Mouse (Mus musculus) intestine, embryonic 14.5 days (tissue): ENCODE data around the gene Nxpe4. TPM values are rescaled to one million over a fixed set of nuclear protein-coding genes. Genes with fewer than 3 reads are reported as not detected.

Source experiments
- ATAC-seq: fragments of 200-750 bp; cut with Nextera tagmentation; replicated peaks from 2 replicates; pipeline ENCODE4 v1.8.0; 2017; ENCODE audit warnings: low read depth, moderate number of reproducible peaks, moderate TSS enrichment, moderate library complexity; ENCODE audit not compliant: low FRiP score, low TSS enrichment
- DNase-seq: peaks from one replicate; pipeline ENCODE4 v3.0.0-alpha.2; 2018; ENCODE audit warnings: low spot score
- H3K27ac ChIP-seq: fragments of 300-500 bp; sonication (generic); 2 replicates; pipeline ENCODE4 v1.5.1; 2014; ENCODE audit warnings: low read depth, mild to moderate bottlenecking, control low read depth
- H3K27me3 ChIP-seq: fragments of 300-500 bp; sonication (generic); replicated peaks from 2 replicates; pipeline ENCODE4 v1.6.1; 2014; ENCODE audit warnings: low read length, control low read depth; ENCODE audit not compliant: control insufficient read depth, insufficient read depth
- H3K36me3 ChIP-seq: fragments of 300-500 bp; sonication (generic); 2 replicates; pipeline ENCODE4 v1.6.1; 2014; ENCODE audit warnings: low read length, control low read depth; ENCODE audit not compliant: control insufficient read depth, insufficient read depth
- H3K4me1 ChIP-seq: fragments of 300-500 bp; sonication (generic); replicated peaks from 2 replicates; pipeline ENCODE4 v1.6.1; 2014; ENCODE audit warnings: low read length, control low read depth, mixed read lengths; ENCODE audit not compliant: control insufficient read depth, insufficient read depth
- H3K4me2 ChIP-seq: fragments of 300-500 bp; sonication (generic); 2 replicates; pipeline ENCODE4 v1.6.1; 2014; ENCODE audit warnings: low read length
- H3K4me3 ChIP-seq: fragments of 300-500 bp; sonication (generic); 2 replicates; pipeline ENCODE4 v1.5.1; 2014; ENCODE audit warnings: low read depth, low read length, control low read depth, mixed read lengths
- H3K9ac ChIP-seq: fragments of 300-500 bp; sonication (generic); 2 replicates; pipeline ENCODE4 v1.6.1; 2014; ENCODE audit warnings: mild to moderate bottlenecking, low read length
- H3K9me3 ChIP-seq: fragments of 300-500 bp; sonication (generic); 2 replicates; pipeline ENCODE4 v1.6.1; 2016; ENCODE audit warnings: low read length, control low read depth; ENCODE audit not compliant: control insufficient read depth
- WGBS: fragments of 180-500 bp; shearing (Covaris S2); extraction: QIAGEN DNeasy Blood & Tissue Kit; methylation state at CpG from one replicate; pipeline ENCODE4 v1.1.7; 2014; 5-methylcytosine and 5-hydroxymethylcytosine counted together
- polyA plus RNA-seq: library from polyadenylated mRNA; unstranded; fragments of >200 nt; fragmentation: Nextera tagmentation; extraction: Ambion mirVana; gene quantifications from 2 replicates; pipeline ENCODE4 v1.2.1, GENCODE M21; 2014

Gene Nxpe4
- polyA plus RNA-seq, 1 experiment from 2014 or later, result 5.8 TPM

DNA sequence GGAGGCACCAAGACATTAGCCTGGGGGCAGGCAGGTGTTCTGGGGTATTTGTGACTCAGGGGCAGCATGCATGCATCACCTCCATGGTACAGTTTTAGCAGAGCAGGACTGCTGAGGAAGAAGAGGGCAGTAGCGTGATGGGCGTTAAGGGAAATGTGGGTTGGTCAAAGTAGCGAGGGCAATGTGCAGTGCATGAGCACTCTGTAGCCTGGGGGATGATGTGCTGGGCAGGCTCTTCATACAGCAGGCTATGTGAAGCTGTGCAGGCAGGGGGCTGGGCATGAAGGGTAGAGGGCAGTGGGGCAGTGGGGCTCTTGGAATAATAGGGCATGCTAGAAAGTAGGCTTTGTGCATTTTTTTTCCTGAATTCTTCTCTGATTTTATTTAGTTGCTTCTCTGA is 82.4 kb downstream of the Nxpe4 start:
- DNase-seq, result no peak
- 82% methylated on average over 3 of the region's 3 CpGs for WGBS

DNA sequence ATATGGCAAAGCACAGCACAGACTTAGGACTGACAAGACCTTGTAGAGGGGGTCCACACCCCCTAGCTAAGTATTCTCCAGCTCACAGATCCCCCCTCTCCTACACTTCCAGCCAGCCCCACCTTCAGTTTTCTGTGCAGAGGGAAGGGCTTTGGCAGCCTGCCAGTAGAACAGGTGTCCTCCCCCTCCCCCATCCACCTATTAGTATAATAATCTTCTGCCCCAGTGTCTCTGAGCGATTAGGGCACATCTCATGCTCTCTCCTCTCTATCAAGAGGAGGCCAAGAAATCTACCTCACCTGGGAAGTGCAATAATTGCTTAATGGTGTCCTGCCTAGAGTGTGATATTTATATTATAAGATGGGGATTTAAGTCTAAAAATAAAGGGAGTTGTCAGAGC is 83.7 kb downstream of the Nxpe4 start:
- Histone ChIP-seq H3K9ac (no peak overlapping the region), H3K4me3 (no peak overlapping the region), H3K36me3 (no peaks in the 10 kb centered on the region), H3K27me3 (no peaks in the 10 kb centered on the region), H3K27ac (no peak overlapping the region), H3K9me3 (no peaks in the 10 kb centered on the region), H3K4me1 (no peaks in the 10 kb centered on the region), H3K4me2 (no peak overlapping the region)
- no peak for DNase-seq
- no peak for ATAC-seq
- WGBS, result 68% methylated on average over 1 of the region's 1 CpGs

More for the DNA sequence above, 82.4 kb downstream of the Nxpe4 start:
- Histone ChIP-seq H3K27ac (no peak overlapping the region), H3K9ac (no peak overlapping the region), H3K36me3 (no peaks in the 10 kb centered on the region), H3K9me3 (no peaks in the 10 kb centered on the region), H3K4me1 (no peaks in the 10 kb centered on the region), H3K4me3 (no peak overlapping the region), H3K4me2 (no peak overlapping the region), H3K27me3 (no peaks in the 10 kb centered on the region)
- no peak for ATAC-seq

DNA sequence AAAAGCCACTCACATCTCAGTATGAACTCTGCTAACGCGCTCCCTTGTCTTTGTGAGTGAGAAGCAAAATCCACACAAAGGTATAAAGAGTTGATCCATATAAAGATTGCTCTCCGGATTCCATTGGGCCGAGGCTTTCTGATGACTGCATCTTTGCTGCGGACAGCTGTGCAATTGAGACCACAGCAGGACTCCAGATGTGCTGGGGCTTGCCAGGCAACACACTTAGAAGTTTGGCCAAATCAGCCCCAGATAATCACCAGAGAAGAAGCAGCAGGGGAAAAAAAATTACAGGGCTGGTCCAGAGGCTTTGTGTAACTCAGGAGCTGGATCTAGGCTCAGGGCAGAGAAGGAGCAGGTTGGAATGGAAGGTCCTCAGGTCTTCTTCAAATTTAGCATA is 85.5 kb downstream of the Nxpe4 start:
- 77% methylated on average over 5 of the region's 5 CpGs for WGBS
- Histone ChIP-seq H3K4me2 (no peak overlapping the region), H3K9me3 (no peaks in the 10 kb centered on the region), H3K36me3 (no peaks in the 10 kb centered on the region), H3K27me3 (no peaks in the 10 kb centered on the region), H3K27ac (no peak overlapping the region), H3K4me1 (no peaks in the 10 kb centered on the region), H3K9ac (no peak overlapping the region), H3K4me3 (no peak overlapping the region)
- ATAC-seq (no peak), DNase-seq (no peak)

DNA sequence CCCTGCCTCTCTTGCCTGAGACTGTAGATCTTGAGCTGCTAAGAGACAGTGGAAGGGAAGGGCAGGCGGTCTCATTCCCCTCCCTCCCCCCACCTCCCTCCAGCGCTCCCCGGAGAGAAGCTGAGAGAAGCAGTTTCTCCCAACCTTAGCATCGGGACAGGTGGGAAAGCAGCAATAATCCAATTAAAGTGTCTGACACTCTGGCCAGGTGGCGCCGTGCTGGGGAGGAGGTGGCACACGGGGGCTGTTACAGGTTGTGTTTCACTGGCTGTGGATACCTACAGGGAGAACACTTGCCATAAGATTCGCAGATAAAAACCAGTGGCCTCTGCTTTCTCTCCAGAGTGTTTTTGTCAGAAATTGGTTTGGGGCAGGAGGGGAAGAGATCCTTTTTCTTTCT is 90.4 kb downstream of the Nxpe4 start:
- H3K36me3 ChIP-seq, result no peaks in the 10 kb centered on the region
- H3K4me2 ChIP-seq, result no peak overlapping the region
- H3K4me3 ChIP-seq, result no peak overlapping the region
- ATAC-seq (no peak), DNase-seq (no peak)
- WGBS, result 8% methylated on average over 8 of the region's 8 CpGs
- H3K27me3 ChIP-seq, result no peaks in the 10 kb centered on the region
- H3K9me3 ChIP-seq, result no peaks in the 10 kb centered on the region
- H3K9ac ChIP-seq, result no peak overlapping the region
- no peak overlapping the region for H3K27ac ChIP-seq
- no peaks in the 10 kb centered on the region for H3K4me1 ChIP-seq

DNA sequence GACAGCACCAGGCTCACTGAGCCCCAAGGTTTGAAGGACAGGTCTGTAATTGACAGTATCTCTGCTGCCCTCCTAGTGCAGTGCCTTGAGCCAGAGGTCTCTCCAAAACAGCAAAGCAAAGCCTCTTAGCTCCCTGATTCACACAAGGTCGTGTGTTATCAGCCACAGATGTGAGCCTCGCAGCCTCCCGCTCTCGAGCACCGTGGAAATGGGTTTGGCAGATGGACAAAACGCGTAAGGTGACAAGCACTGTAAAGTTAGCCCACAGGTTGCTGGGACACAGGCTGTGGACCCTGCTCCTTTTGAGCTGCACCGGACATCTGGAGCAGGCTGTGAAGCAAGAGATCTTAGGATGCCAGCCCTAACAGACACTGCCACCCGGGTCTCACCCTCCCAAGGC is 95.2 kb downstream of the Nxpe4 start:
- Histone ChIP-seq H3K9me3 (no peaks in the 10 kb centered on the region), H3K4me2 (no peak overlapping the region), H3K27ac (no peak overlapping the region), H3K4me1 (no peaks in the 10 kb centered on the region), H3K36me3 (no peaks in the 10 kb centered on the region), H3K27me3 (no peaks in the 10 kb centered on the region), H3K4me3 (no peak overlapping the region), H3K9ac (no peak overlapping the region)
- no peak for DNase-seq
- no peak for ATAC-seq
- WGBS, result 65% methylated on average over 9 of the region's 9 CpGs

DNA sequence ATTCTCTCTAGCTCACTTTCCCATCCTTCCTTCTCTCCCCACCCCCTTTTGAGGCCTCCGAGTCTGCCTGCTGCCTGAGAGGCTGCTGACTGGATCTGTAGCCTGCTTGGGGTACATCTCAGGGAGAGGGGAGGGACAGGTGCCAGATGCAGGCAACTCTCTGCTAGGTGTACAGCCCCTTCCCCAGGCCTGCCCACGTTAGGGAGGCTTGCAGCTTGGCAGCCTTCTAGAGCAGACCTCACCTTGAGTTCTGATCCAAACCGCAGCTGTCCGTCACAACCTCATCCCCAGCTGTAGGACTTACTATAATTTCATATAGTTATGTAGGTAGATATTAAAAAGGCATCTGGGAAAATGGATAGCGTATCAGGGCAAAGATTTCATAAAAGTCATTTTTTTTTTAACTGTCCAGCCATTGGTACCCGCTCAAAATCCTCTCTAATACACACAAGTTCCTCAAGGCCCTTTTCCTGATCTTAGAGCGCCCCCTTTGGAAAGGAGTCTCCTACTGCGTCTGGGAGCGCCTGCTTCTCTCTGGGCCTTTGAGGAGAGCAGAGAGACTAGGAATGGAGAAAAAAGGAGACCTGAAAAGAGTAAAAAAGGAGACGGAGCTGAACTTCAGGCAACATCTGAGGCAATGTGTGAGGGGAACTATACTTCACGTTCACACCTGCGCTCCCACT is 96.1 kb downstream of the Nxpe4 start:
- Histone ChIP-seq H3K36me3 (no peaks in the 10 kb centered on the region), H3K27ac (no peak overlapping the region), H3K4me2 (no peak overlapping the region), H3K9ac (no peak overlapping the region), H3K9me3 (no peaks in the 10 kb centered on the region), H3K27me3 (no peaks in the 10 kb centered on the region), H3K4me3 (no peak overlapping the region), H3K4me1 (no peaks in the 10 kb centered on the region)
- no peak for ATAC-seq
- peak; percentile 74 for DNase-seq
- 35% methylated on average over 12 of the region's 12 CpGs for WGBS

DNA sequence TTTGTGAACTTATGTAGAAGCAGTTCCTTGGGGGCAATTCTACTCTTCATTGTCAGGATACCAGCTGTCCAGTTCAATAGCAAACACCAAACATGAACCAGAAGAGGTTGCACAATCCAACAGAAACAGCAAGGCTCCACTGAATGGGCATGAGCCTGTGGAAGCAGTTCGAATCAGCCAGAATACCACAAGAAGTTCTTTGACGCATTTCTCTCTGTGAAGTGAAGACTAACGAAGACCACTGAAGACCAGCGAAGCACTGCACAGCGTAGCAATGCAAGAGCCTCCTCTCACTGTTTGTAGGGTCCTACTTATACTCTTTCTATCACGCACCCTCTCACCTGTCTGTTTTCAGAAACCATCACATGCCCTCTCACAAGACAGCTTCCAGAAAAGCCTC is 102.8 kb downstream of the Nxpe4 start:
- Histone ChIP-seq H3K9ac (no peak overlapping the region), H3K4me3 (no peak overlapping the region), H3K4me1 (0 out of 2 replicates have a peak, but pooled peaks cover 5% of the 10 kb centered on the region), H3K36me3 (no peaks in the 10 kb centered on the region), H3K27me3 (no peaks in the 10 kb centered on the region), H3K9me3 (no peaks in the 10 kb centered on the region), H3K4me2 (no peak overlapping the region), H3K27ac (no peak overlapping the region)
- 83% methylated on average over 6 of the region's 6 CpGs for WGBS
- ATAC-seq, result no peak
- DNase-seq, result no peak

DNA sequence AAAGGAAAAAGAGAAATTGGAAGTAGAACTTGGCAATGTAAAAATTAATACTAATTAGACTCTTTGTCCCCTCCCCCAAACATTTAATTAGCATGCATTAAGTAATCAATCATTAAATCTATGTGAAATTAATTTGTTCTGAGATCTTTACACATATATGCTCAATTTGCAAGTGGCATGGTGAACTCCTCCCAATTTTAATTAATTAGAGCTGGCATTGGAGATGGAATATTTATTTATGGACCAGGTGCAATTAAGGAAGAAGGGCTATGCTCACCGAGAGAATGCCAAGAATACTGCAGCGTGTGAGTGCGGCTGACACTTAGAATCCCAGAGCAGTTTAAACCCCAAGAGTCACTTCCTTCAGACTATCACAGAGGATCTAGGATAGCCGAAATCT is 103.7 kb downstream of the Nxpe4 start:
- Histone ChIP-seq H3K4me2 (no peak overlapping the region), H3K27me3 (no peaks in the 10 kb centered on the region), H3K27ac (no peak overlapping the region), H3K4me1 (0 out of 2 replicates have a peak, but pooled peaks cover 5% of the 10 kb centered on the region), H3K9me3 (no peaks in the 10 kb centered on the region), H3K9ac (no peak overlapping the region), H3K36me3 (no peaks in the 10 kb centered on the region), H3K4me3 (no peak overlapping the region)
- DNase-seq (no peak), ATAC-seq (no peak)
- WGBS, result 84% methylated on average over 4 of the region's 4 CpGs

DNA sequence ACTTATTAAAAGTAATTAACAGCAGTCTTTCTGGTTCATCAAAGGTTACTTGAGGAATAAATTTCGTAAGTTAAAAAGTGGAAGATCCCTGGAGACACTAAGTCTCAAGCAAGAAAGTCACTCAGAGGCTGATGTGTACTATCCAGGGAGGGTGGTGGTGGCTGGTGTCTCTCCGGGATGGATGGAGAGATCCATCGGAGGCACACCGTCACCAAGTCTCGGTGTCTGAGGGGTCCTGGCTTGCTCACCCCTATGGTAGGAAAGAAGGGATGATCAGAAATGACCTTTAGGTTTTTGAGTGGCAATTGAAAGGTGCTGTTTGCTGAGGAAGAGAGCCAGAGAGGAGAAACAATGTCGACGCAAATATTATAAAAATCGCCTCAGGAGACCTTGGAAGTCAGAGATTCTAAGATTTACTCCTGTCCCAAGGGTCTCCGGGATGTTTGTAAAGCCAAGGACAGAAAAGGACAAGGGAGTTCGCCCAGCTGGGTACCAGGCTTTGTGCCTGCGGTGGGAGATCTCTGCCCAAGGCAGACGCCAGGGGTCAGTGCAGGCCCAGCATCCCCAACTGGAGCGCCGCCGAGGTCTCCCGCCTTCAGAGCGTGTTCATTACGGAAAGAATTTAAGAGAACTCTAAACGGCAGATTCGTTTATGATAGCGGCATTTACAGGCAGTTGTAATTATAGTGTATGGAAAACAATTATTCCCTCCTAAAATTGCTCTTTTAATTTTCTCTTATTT is 104.6 kb downstream of the Nxpe4 start:
- Histone ChIP-seq H3K27ac (no peak overlapping the region), H3K36me3 (no peaks in the 10 kb centered on the region), H3K27me3 (no peaks in the 10 kb centered on the region), H3K4me3 (peak overlapping the region; percentile 48), H3K9ac (peak overlapping the region; percentile 43), H3K4me1 (0 out of 2 replicates have a peak, but pooled peaks cover 5% of the 10 kb centered on the region), H3K9me3 (no peaks in the 10 kb centered on the region), H3K4me2 (peak overlapping the region; percentile 99)
- WGBS, result 15% methylated on average over 21 of the region's 21 CpGs
- ATAC-seq (peak; percentile 88), DNase-seq (peak; percentile 86)
